Mouse (Mus musculus) CH12.LX (cell line): ENCODE measurements around the gene Tnfrsf19. TPM values are rescaled to one million over a fixed set of nuclear protein-coding genes. Genes with fewer than 3 reads are reported as not detected.

ENCODE experiments used
- DNase-seq: peaks from one replicate; pipeline ENCODE4 v3.0.0-alpha.2; 2013; ENCODE audit errors: extremely low read depth
- H3K27ac ChIP-seq: 2 replicates; pipeline ENCODE4 v1.5.1; 2012; ENCODE audit warnings: low read depth, mild to moderate bottlenecking, control low read depth, moderate library complexity; ENCODE audit not compliant: insufficient read depth
- H3K27me3 ChIP-seq: replicated peaks from 2 replicates; pipeline ENCODE3; 2012; ENCODE audit warnings: inconsistent platforms
- H3K36me3 ChIP-seq, 2 experiments: replicated peaks in 1 of 2; 2 replicates each; pipeline versions ENCODE3 to v1.6.1; 2012; ENCODE audit warnings: inconsistent platforms in 1 of 2, low read length in 1 of 2, mild to moderate bottlenecking in 1 of 2, mixed read lengths in 1 of 2, moderate library complexity in 1 of 2; ENCODE audit not compliant: control insufficient read depth in 1 of 2, insufficient read depth in 1 of 2
- H3K4me1 ChIP-seq, 2 experiments: 2 replicates each; pipeline ENCODE4 v1.6.1; 2012; ENCODE audit warnings: inconsistent platforms in 1 of 2, moderate library complexity in 1 of 2; ENCODE audit not compliant: insufficient read depth in 2 of 2, control insufficient read depth in 1 of 2
- H3K4me2 ChIP-seq: 2 replicates; pipeline ENCODE4 v1.6.1; 2012; ENCODE audit warnings: low read depth, mild to moderate bottlenecking, control low read depth; ENCODE audit not compliant: poor library complexity, insufficient read depth, severe bottlenecking
- H3K4me3 ChIP-seq, 3 experiments: fragments of 150-350 bp in 1 of 3; sonication (generic) in 1 of 3; replicated peaks in 1 of 3; 2 replicates each; pipeline versions ENCODE3 to v1.5.1; 2011 to 2012; ENCODE audit warnings: low read depth in 2 of 3, low read length in 2 of 3, mild to moderate bottlenecking in 2 of 3, moderate library complexity in 2 of 3, control low read depth in 1 of 3, improper control_type of control experiment in 1 of 3, inconsistent platforms in 1 of 3, mixed read lengths in 1 of 3; ENCODE audit not compliant: poor library complexity in 1 of 3
- H3K79me2 ChIP-seq: replicated peaks from 2 replicates; pipeline ENCODE4 v1.6.1; 2012; ENCODE audit warnings: mild to moderate bottlenecking, moderate library complexity; ENCODE audit not compliant: control insufficient read depth, poor library complexity, insufficient read depth, severe bottlenecking; ENCODE audit errors: extremely low read depth
- H3K9ac ChIP-seq: 2 replicates; pipeline ENCODE4 v1.6.1; 2012; ENCODE audit warnings: low read depth, mild to moderate bottlenecking, control low read depth, moderate library complexity; ENCODE audit not compliant: insufficient read depth
- H3K9me3 ChIP-seq: replicated peaks from 2 replicates; pipeline ENCODE3; 2012; ENCODE audit warnings: low read length, inconsistent platforms, mixed read lengths
- BHLHE40 ChIP-seq: IDR thresholded peaks from 2 replicates; pipeline ENCODE4 v1.6.1; 2011; ENCODE audit warnings: mild to moderate bottlenecking, low read depth, low read length, improper control_type of control experiment
- CHD1 ChIP-seq: IDR thresholded peaks from 2 replicates; pipeline ENCODE4 v1.6.1; 2012; ENCODE audit warnings: low read depth, low read length, improper control_type of control experiment, inconsistent platforms
- CHD2 ChIP-seq: IDR thresholded peaks from 2 replicates; pipeline ENCODE4 v1.6.1; 2011; ENCODE audit warnings: low read length, improper control_type of control experiment
- ELF1 ChIP-seq: IDR thresholded peaks from 2 replicates; pipeline ENCODE4 v1.6.1; 2014; ENCODE audit warnings: low read depth, mild to moderate bottlenecking, inconsistent platforms, low read length, improper control_type of control experiment
- EP300 ChIP-seq: IDR thresholded peaks from 2 replicates; pipeline ENCODE4 v1.6.1; 2011; ENCODE audit warnings: low read length, improper control_type of control experiment
- ETS1 ChIP-seq: conservative IDR thresholded peaks from 2 replicates; pipeline ENCODE4 v1.6.1; 2012; ENCODE audit warnings: low read depth, mild to moderate bottlenecking, inconsistent platforms, low read length, improper control_type of control experiment, moderate library complexity
- HCFC1 ChIP-seq: IDR thresholded peaks from 2 replicates; pipeline ENCODE4 v1.6.1; 2012; ENCODE audit warnings: low read depth, mild to moderate bottlenecking, inconsistent platforms, low read length, improper control_type of control experiment
- IRF4 ChIP-seq: IDR thresholded peaks from 2 replicates; pipeline ENCODE4 v1.6.1; 2014; ENCODE audit warnings: low read depth, mild to moderate bottlenecking, inconsistent platforms, low read length, improper control_type of control experiment
- JUND ChIP-seq: conservative IDR thresholded peaks from 2 replicates; pipeline ENCODE4 v1.6.1; 2011; ENCODE audit warnings: low read depth, low read length, improper control_type of control experiment
- MEF2A ChIP-seq: IDR thresholded peaks from 2 replicates; pipeline ENCODE4 v1.6.1; 2014; ENCODE audit warnings: low read depth, mild to moderate bottlenecking, inconsistent platforms, low read length, improper control_type of control experiment, borderline replicate concordance
- MXI1 ChIP-seq: IDR thresholded peaks from 2 replicates; pipeline ENCODE4 v1.6.1; 2011; ENCODE audit warnings: mild to moderate bottlenecking, low read depth, low read length, improper control_type of control experiment
- NELFE ChIP-seq: IDR thresholded peaks from 2 replicates; pipeline ENCODE4 v1.6.1; 2011; ENCODE audit warnings: low read depth, low read length, improper control_type of control experiment
- NRF1 ChIP-seq: IDR thresholded peaks from 2 replicates; pipeline ENCODE4 v1.6.1; 2014; ENCODE audit warnings: low read depth, mild to moderate bottlenecking, inconsistent platforms, low read length, improper control_type of control experiment, moderate library complexity
- POLR2A ChIP-seq: IDR thresholded peaks from 2 replicates; pipeline ENCODE4 v1.6.1; 2011; ENCODE audit warnings: low read depth, mild to moderate bottlenecking, improper control_type of control experiment, low read length
- RAD21 ChIP-seq: IDR thresholded peaks from 2 replicates; pipeline ENCODE4 v1.6.1; 2011; ENCODE audit warnings: low read depth, mild to moderate bottlenecking, low read length, improper control_type of control experiment, moderate library complexity
- RCOR1 ChIP-seq: conservative IDR thresholded peaks from 2 replicates; pipeline ENCODE4 v1.6.1; 2012; ENCODE audit warnings: low read depth, mild to moderate bottlenecking, inconsistent platforms, low read length, improper control_type of control experiment
- SMC3 ChIP-seq: IDR thresholded peaks from 2 replicates; pipeline ENCODE4 v1.6.1; 2011; ENCODE audit warnings: low read depth, low read length, improper control_type of control experiment
- TCF12 ChIP-seq: IDR thresholded peaks from 2 replicates; pipeline ENCODE4 v1.6.1; 2014; ENCODE audit warnings: low read depth, mild to moderate bottlenecking, inconsistent platforms, low read length, improper control_type of control experiment
- ZMIZ1 ChIP-seq: IDR thresholded peaks from 2 replicates; pipeline ENCODE4 v1.6.1; 2012; ENCODE audit warnings: low read depth, mild to moderate bottlenecking, inconsistent platforms, low read length, improper control_type of control experiment
- ZNF384 ChIP-seq: IDR thresholded peaks from 2 replicates; pipeline ENCODE4 v1.6.1; 2012; ENCODE audit warnings: low read depth, low read length, improper control_type of control experiment, inconsistent platforms
- dilution Hi-C: fragments of 300-500 bp; cut with MboI; formaldehyde crosslinking; loops from 2 replicates; pipeline ENCODE4 v1.14.3; 2020; ENCODE audit warnings: low sequenced_read_pairs; ENCODE audit not compliant: extremely low pct_unique_long_range_greater_than_20kb, extremely low pct_ligation_motif_present
- in situ Hi-C: fragments of 300-500 bp; cut with MboI; formaldehyde crosslinking; loops from 3 replicates; pipeline ENCODE4 v1.14.3; 2019; ENCODE audit warnings: low sequenced_read_pairs, low pct_ligation_motif_present, low pct_unique_long_range_greater_than_20kb, mixed read lengths
- polyA plus RNA-seq: library from polyadenylated mRNA; unstranded; fragments of >175 nt; gene quantifications from 2 replicates; pipeline ENCODE4 v1.2.1, GENCODE M21; 2012; ENCODE audit warnings: low read depth; ENCODE audit not compliant: insufficient read length
- total RNA-seq, 2 experiments: library from RNA; depleted of rRNA; stranded (reverse); fragments of 300-350 nt in 1 of 2; fragments of >200 nt in 1 of 2; gene quantifications; 2 replicates each; pipeline ENCODE4 v1.2.3; 2012 to 2014

Gene Tnfrsf19
- total and polyA plus RNA-seq, 3 experiments: 4.4 to 6.5 (median 4.6) TPM

DNA sequence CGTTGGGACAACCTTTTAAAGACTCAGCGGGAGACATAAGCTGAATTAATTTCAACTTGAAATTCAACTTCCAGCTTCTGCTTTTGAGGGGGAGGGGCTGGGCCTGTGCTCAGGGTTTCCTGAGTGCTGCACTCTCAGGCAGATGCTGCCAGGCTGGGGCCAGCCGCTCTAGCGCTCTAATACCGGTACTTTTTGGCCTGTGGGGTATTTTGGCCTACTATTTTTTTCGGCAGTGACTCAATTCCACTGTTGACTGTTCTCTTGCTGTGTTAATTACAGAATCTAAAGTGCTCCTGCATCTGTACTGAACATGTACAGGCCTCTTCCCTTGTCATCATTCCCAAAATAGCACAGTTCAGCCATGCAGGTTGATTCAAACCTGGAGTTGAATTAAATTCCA is 58.1 kb downstream of the Tnfrsf19 start:
- dilution Hi-C loops (no loop called here), in situ Hi-C loops (no loop called here)
- Histone ChIP-seq H3K36me3 (no peaks in the 10 kb centered on the region), H3K27me3 (no peaks in the 10 kb centered on the region), H3K4me3 (no peak overlapping the region), H3K9me3 (no peaks in the 10 kb centered on the region), H3K79me2 (no peaks in the 10 kb centered on the region), H3K9ac (peak overlapping the region; percentile 15), H3K27ac (peak overlapping the region; percentile 45), H3K4me2 (peak overlapping the region; percentile 33; the same call in 1 of the 2 replicates), H3K4me1 (peaks cover 25 to 65% of the 10 kb centered on the region in 2 experiments)
- peak; percentile 28; the same call in 1 of the 2 replicates for TF ChIP-seq ELF1
- peak; percentile 39; the same call in 1 of the 2 replicates for TF ChIP-seq BHLHE40
- TF ChIP-seq ZNF384: peak; percentile 86
- peak; percentile 3 for TF ChIP-seq RAD21
- TF ChIP-seq IRF4: peak; percentile 83
- peak; percentile 24; the same call in 1 of the 2 replicates for TF ChIP-seq HCFC1
- TF ChIP-seq NELFE: no peak
- TF ChIP-seq RCOR1: no peak
- TF ChIP-seq EP300: peak; percentile 60
- peak; percentile 78 for TF ChIP-seq CHD2
- peak; percentile 94 for TF ChIP-seq MEF2A
- TF ChIP-seq TCF12: peak; percentile 66; the same call in 1 of the 2 replicates
- TF ChIP-seq NRF1: 0 out of 2 replicates have a peak, but pooled peaks have one; percentile 5
- no peak for TF ChIP-seq POLR2A
- TF ChIP-seq ETS1: peak; percentile 46; the same call in 1 of the 2 replicates
- peak; percentile 86 for DNase-seq

- H3K79me2 ChIP-seq: no peaks in the 10 kb centered on the region
- no peak for DNase-seq
- no peak overlapping the region for H3K4me2 ChIP-seq
- no peak for TF ChIP-seq ZMIZ1
- TF ChIP-seq POLR2A: no peak
- TF ChIP-seq MEF2A: no peak
- no peak for TF ChIP-seq MXI1
- TF ChIP-seq SMC3: no peak
- TF ChIP-seq TCF12: no peak
- TF ChIP-seq JUND: no peak
- no peak for TF ChIP-seq CHD1
- TF ChIP-seq ELF1: no peak
- no peaks in the 10 kb centered on the region for H3K9me3 ChIP-seq
- H3K9ac ChIP-seq: no peak overlapping the region
- in situ Hi-C loops: no loop called here
- H3K4me1 ChIP-seq: peaks cover 25 to 76% of the 10 kb centered on the region in 2 experiments
- no peaks in the 10 kb centered on the region for H3K27me3 ChIP-seq
- no peak overlapping the region for H3K27ac ChIP-seq
- H3K4me3 ChIP-seq: no peak overlapping the region
- H3K36me3 ChIP-seq: no peaks in the 10 kb centered on the region
- dilution Hi-C loops: no loop called here
Measured at GRCm38 (mm10) chr14:60986926-60987325, 59.4 kb downstream of the Tnfrsf19 start.
